Mouse (Mus musculus) testis, postnatal 10 days (tissue): ENCODE measurements around the gene Cacna2d3.

Source experiments
- DNase-seq: peaks from one replicate; pipeline ENCODE4 v3.0.0; 2021; ENCODE audit warnings: low spot score

Gene Cacna2d3

GRCm38 (mm10) chr14:28918871-28919270, 802.8 kb downstream of the Cacna2d3 start:
- DNase-seq: no peak

- no peak for DNase-seq
These were observed 806.7 kb downstream of the Cacna2d3 start for GRCm38 (mm10) chr14:28915004-28915403.

- no peak for DNase-seq
These were observed 814.0 kb downstream of the Cacna2d3 start for GRCm38 (mm10) chr14:28907659-28908058.

GRCm38 (mm10) chr14:28892530-28892929, 829.1 kb downstream of the Cacna2d3 start:
- no peak for DNase-seq

GRCm38 (mm10) chr14:28887373-28887772, 834.3 kb downstream of the Cacna2d3 start:
- DNase-seq: no peak

DNA sequence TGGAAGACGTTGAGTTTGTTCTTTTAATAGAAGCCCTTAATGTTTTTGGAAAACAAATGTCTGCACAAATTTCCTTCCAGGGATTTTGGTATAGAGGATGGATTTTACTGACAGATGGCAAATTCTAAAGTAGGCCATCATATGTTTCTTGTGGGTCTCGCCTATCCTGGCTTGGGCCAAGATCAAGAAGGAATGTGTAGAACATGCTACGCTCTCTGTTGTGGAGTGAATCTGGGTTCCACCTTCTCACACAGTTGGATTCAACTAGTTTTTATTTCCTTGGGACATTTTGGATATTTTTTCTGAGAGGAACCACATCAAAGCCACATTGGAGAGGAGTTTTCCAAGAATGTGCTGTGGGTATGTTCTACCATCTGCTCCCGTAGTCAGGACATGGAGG, 835.0 kb downstream of the Cacna2d3 start:
- DNase-seq: no peak

- no peak for DNase-seq
These were observed 850.7 kb downstream of the Cacna2d3 start for GRCm38 (mm10) chr14:28870983-28871382.

DNA sequence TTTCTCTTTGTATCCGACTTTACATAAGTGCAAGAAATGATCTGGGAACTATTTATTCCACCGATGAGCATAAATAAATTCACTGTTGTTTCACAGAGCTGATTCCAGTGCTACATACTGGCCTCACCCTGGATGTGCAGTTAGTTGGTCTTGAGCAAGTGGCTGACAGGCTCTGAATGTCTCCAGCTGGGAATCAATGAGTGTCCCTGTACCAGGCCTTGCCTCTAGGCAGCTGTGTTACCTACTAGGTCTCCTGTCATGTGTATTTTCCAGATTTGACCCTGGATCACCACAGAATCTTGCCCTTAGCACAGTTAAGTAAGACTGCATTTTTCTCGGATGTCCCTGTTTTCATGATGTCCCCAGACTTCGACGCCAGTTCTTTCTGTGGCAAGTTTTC, 851.3 kb downstream of the Cacna2d3 start:
- no peak for DNase-seq

DNA sequence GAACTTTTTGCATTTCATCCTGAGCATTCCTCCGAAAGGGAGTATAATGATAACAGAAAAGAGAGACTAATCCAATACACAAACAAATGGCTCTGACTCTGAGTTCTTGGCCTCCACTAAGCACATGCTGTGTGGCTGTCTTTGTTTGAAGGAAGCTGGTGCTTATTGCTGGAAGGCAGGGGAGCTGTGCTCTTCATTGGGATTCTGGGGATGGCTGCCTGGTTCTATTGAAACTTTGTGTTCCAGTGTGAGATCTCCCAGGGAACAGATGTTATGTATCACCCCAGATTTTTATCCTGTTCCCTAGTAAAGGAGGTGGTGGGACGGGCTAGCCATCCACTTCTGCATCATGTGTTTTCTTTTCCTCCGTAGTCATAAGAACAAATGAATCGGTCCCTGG, 856.7 kb downstream of the Cacna2d3 start:
- DNase-seq: no peak

- no peak for DNase-seq
These were observed 860.5 kb downstream of the Cacna2d3 start for GRCm38 (mm10) chr14:28861142-28861541.
